Mouse (Mus musculus): ENCODE results near the gene Mmp9. TPM values are rescaled to one million over a fixed set of nuclear protein-coding genes. Genes with fewer than 3 reads are reported as not detected.

Gene Mmp9
- total and polyA plus RNA-seq, 2 experiments from 2014 or later, result 7.1 to 8.8 TPM

DNA sequence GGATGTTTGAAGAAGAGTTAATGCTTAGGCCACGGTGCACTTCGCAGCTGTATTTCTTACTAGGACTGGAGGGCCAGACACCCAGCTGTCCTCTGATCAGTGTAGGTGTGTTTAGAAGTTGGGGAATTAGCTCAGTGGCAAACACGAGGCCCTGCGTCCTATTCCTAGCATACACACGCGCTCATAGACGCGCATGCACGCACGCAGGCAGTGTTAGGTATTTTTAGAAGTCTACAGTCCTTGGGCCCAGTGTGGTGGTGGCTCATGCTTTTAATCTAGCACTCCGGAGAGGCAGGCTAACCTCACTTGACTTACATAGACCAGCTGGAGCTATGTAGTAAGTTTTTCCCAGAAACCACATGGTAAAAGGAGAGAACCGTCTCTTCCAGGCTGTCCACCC, 28.4 kb upstream of the Mmp9 start:
- peak; percentile 43 for DNase-seq (ENCODE audit: low spot score)
- Histone ChIP-seq H3K9ac (replicated peaks; ENCODE audit: low read length) (peak overlapping the region; percentile 84), H3K9me3 (ENCODE audit: low read length) (no peaks in the 10 kb centered on the region), H3K4me3 (ENCODE audit: low read length) (peak overlapping the region; percentile 63), H3K4me2 (ENCODE audit: low read depth, low read length) (peak overlapping the region; percentile 74), H3K36me3 (ENCODE audit: insufficient read depth, low read length) (peaks cover 18% of the 10 kb centered on the region; the same call in 1 of the 2 replicates), H3K4me1 (ENCODE audit: insufficient read depth, low read length) (peaks cover 15% of the 10 kb centered on the region), H3K27ac (peak overlapping the region; percentile 100), H3K27me3 (ENCODE audit: insufficient read depth, low read length) (no peaks in the 10 kb centered on the region)
- peak; percentile 16 for ATAC-seq
- no peak for TF ChIP-seq CTCF (IDR thresholded peaks at IDR 0.05; ENCODE audit: low read depth)
- 16% methylated on average over 12 of the region's 12 CpGs for WGBS

DNA sequence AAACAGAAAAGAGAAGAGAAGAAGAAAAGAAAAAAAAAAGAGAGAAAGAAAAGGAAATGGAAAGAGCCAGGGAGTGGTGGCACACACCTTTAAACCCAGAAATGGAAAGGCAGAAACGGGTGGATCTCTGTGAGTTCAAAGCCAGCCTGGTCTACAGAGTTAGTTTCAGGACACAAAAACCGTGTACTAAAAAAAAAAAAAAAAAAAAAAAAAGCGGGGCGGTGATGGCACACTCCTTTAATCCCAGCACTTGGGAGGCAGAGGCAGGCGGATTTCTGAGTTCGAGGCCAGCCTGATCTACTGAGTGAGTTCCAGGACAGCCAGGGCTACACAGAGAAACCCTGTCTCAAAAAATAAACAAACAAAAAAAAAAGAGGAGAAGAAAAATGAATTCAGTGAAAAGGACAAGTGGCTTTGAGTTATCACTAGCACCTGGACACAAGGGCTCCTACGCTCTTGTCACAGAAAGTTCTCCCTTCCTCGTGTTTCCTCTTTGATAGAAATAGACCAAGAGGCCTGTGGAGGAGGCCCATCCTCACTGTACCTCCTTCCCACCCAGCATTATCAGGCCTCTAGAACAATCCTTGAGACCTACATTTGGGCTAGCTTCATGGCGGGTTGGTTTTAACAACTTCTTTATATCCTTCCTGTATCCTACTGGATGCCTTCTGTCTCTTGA, 27.7 kb upstream of the Mmp9 start:
- Histone ChIP-seq H3K27ac (peak overlapping the region; percentile 100; the same call in 1 of the 2 replicates), H3K9me3 (ENCODE audit: low read length) (no peaks in the 10 kb centered on the region), H3K4me1 (ENCODE audit: insufficient read depth, low read length) (peaks cover 15% of the 10 kb centered on the region), H3K9ac (replicated peaks; ENCODE audit: low read length) (no peak overlapping the region), H3K4me2 (ENCODE audit: low read depth, low read length) (no peak overlapping the region), H3K27me3 (ENCODE audit: insufficient read depth, low read length) (no peaks in the 10 kb centered on the region), H3K36me3 (ENCODE audit: insufficient read depth, low read length) (peaks cover 11% of the 10 kb centered on the region; the same call in 1 of the 2 replicates), H3K4me3 (ENCODE audit: low read length) (no peak overlapping the region)
- no peak for TF ChIP-seq CTCF (IDR thresholded peaks at IDR 0.05; ENCODE audit: low read depth)
- whole genome bisulfite sequencing, result 93% methylated on average over 9 of the region's 9 CpGs
- ATAC-seq (no peak), DNase-seq (ENCODE audit: low spot score) (no peak)

DNA sequence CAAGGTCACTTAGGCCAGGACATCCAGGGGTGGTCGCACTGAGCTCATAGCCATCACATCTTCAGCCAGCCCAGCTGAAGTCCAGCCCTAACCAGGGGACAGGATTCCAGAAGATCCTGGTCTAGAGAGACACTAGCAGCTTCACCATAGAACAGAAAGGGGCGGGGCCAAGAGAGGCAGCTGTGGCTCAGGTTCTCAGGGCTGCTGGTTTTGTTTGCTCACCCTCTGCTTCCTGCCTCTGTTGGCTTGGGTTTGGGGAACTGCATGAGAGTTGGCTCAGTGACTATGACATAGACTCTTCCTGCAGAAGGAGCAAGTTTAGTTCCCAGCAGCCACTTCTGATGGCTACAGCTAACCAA, 27.2 kb upstream of the Mmp9 start:
- WGBS, result 94% methylated on average over 2 of the region's 2 CpGs
- H3K4me1 ChIP-seq (ENCODE audit: insufficient read depth, low read length), result peaks cover 15% of the 10 kb centered on the region
- H3K9ac ChIP-seq (replicated peaks; ENCODE audit: low read length), result no peak overlapping the region
- H3K9me3 ChIP-seq (ENCODE audit: low read length), result no peaks in the 10 kb centered on the region
- H3K36me3 ChIP-seq (ENCODE audit: insufficient read depth, low read length), result peaks cover 5% of the 10 kb centered on the region; the same call in 1 of the 2 replicates
- no peak for DNase-seq (ENCODE audit: low spot score)
- TF ChIP-seq CTCF (IDR thresholded peaks at IDR 0.05; ENCODE audit: low read depth), result no peak
- no peak for ATAC-seq
- no peaks in the 10 kb centered on the region for H3K27me3 ChIP-seq (ENCODE audit: insufficient read depth, low read length)
- H3K4me2 ChIP-seq (ENCODE audit: low read depth, low read length), result no peak overlapping the region
- H3K4me3 ChIP-seq (ENCODE audit: low read length), result no peak overlapping the region
- no peak overlapping the region for H3K27ac ChIP-seq

DNA sequence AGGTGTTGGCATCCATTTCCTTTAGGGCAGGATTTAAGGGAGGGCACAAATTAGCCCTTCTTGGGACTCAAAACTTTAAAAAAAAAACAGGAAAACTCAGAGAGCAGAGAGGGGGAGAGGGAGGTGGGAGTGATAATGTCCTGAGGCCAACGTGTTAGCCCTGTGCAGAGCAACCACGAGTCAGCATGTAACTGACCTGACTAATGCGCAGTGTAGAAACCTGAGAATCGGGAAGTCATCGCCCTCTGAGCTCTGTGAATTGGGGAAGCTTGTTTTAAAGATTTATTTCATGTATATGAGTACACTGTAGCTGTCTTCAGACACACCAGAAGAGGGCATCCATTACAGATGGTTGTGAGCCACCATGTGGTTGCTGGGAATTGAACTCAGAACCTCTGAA, 23.8 kb upstream of the Mmp9 start:
- no peak for ATAC-seq

DNA sequence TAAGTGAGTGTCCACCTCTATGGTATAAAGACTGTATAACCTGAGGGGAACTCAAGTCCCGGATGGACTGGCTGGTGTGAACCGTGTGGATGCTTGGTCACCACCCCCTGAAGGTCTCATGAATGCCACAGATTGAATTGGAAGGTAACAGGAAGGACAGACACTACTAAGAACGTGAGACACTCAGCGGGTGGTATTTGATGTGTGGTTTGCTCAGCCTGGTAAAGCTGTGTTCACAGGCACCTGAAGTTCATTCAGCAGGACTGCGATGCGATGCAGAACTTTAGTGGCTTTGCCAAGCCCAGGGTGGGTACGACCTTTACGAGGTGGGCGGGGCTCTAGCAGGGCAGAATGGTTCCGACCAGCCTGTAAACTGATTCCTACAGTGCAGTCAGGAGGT, 23.2 kb upstream of the Mmp9 start:
- peaks cover 2% of the 10 kb centered on the region; the same call in 1 of the 2 replicates for H3K4me1 ChIP-seq (ENCODE audit: insufficient read depth, low read length)
- H3K4me2 ChIP-seq (ENCODE audit: low read depth, low read length), result no peak overlapping the region
- WGBS, result 63% methylated on average over 10 of the region's 10 CpGs
- no peak overlapping the region for H3K4me3 ChIP-seq (ENCODE audit: low read length)
- no peaks in the 10 kb centered on the region for H3K27me3 ChIP-seq (ENCODE audit: insufficient read depth, low read length)
- H3K9ac ChIP-seq (replicated peaks; ENCODE audit: low read length), result no peak overlapping the region
- ATAC-seq (no peak), DNase-seq (ENCODE audit: low spot score) (no peak)
- H3K27ac ChIP-seq, result no peak overlapping the region
- TF ChIP-seq CTCF (IDR thresholded peaks at IDR 0.05; ENCODE audit: low read depth), result no peak
- no peaks in the 10 kb centered on the region for H3K9me3 ChIP-seq (ENCODE audit: low read length)
- H3K36me3 ChIP-seq (ENCODE audit: insufficient read depth, low read length), result no peaks in the 10 kb centered on the region

More for the DNA sequence above, 23.8 kb upstream of the Mmp9 start:
- H3K4me1 ChIP-seq (ENCODE audit: insufficient read depth, low read length), result peaks cover 5% of the 10 kb centered on the region
- H3K4me3 ChIP-seq (ENCODE audit: low read length), result no peak overlapping the region
- no peak overlapping the region for H3K27ac ChIP-seq
- 86% methylated on average over 5 of the region's 5 CpGs for WGBS
- TF ChIP-seq CTCF (IDR thresholded peaks at IDR 0.05; ENCODE audit: low read depth), result no peak
- no peaks in the 10 kb centered on the region for H3K27me3 ChIP-seq (ENCODE audit: insufficient read depth, low read length)
- H3K9me3 ChIP-seq (ENCODE audit: low read length), result no peaks in the 10 kb centered on the region
- no peak overlapping the region for H3K4me2 ChIP-seq (ENCODE audit: low read depth, low read length)
- no peaks in the 10 kb centered on the region for H3K36me3 ChIP-seq (ENCODE audit: insufficient read depth, low read length)
- H3K9ac ChIP-seq (replicated peaks; ENCODE audit: low read length), result no peak overlapping the region
- no peak for DNase-seq (ENCODE audit: low spot score)

DNA sequence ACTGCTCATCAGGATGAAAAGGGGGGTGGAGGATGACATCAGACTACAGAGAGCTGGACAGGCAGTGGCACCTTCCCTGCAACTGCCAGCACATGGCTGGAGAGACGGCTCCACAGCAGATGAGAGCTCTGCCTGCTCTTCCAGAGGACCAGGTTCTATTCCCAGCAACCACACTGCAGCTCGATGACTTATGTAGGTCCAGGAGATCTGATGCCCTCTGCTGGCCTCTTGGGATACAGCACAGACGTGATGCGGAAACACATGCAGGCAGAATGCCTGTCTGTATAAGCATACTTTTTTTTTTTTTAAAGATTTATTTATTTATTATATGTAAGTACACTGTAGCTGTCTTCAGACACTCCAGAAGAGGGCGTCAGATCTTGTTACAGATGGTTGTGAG, 22.3 kb upstream of the Mmp9 start:
- Histone ChIP-seq H3K9ac (replicated peaks; ENCODE audit: low read length) (no peak overlapping the region), H3K4me3 (ENCODE audit: low read length) (no peak overlapping the region), H3K27me3 (ENCODE audit: insufficient read depth, low read length) (no peaks in the 10 kb centered on the region), H3K9me3 (ENCODE audit: low read length) (no peaks in the 10 kb centered on the region), H3K36me3 (ENCODE audit: insufficient read depth, low read length) (no peaks in the 10 kb centered on the region), H3K4me2 (ENCODE audit: low read depth, low read length) (no peak overlapping the region), H3K27ac (no peak overlapping the region), H3K4me1 (ENCODE audit: insufficient read depth, low read length) (no peaks in the 10 kb centered on the region)
- ATAC-seq, result no peak
- WGBS, result 61% methylated on average over 4 of the region's 5 CpGs
- DNase-seq (ENCODE audit: low spot score), result peak; percentile 63
- TF ChIP-seq CTCF (IDR thresholded peaks at IDR 0.05; ENCODE audit: low read depth), result peak; percentile 63

DNA sequence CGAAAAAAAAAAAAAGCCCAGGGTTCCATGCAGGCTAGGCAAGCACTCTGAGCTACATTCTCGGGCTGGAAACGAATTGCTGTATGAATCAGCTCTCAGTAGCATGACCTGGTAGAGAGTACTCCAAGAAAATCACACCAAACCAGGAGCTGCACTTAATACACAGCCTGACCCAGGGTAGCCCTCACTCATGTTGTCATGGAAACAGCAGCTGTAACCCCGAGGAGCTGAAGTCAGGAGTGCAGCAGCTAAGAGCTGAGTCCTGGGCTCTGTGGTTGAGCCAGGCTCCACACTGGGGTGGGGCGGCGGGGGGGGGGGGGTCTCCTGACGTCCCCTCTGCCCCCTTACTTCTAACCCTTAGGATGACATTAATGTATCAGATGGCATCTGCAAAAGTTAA, 18.6 kb upstream of the Mmp9 start:
- no peaks in the 10 kb centered on the region for H3K27me3 ChIP-seq (ENCODE audit: insufficient read depth, low read length)
- H3K36me3 ChIP-seq (ENCODE audit: insufficient read depth, low read length), result no peaks in the 10 kb centered on the region
- peak; percentile 9 for DNase-seq (ENCODE audit: low spot score)
- ATAC-seq, result no peak; the same call in 1 of the 2 replicates
- no peak for TF ChIP-seq CTCF (IDR thresholded peaks at IDR 0.05; ENCODE audit: low read depth)
- H3K4me1 ChIP-seq (ENCODE audit: insufficient read depth, low read length), result no peaks in the 10 kb centered on the region
- H3K9me3 ChIP-seq (ENCODE audit: low read length), result no peaks in the 10 kb centered on the region
- 53% methylated on average over 7 of the region's 7 CpGs for WGBS
- H3K27ac ChIP-seq, result no peak overlapping the region
- H3K9ac ChIP-seq (replicated peaks; ENCODE audit: low read length), result no peak overlapping the region
- no peak overlapping the region for H3K4me2 ChIP-seq (ENCODE audit: low read depth, low read length)
- H3K4me3 ChIP-seq (ENCODE audit: low read length), result no peak overlapping the region

Measured in hindbrain, postnatal 0 days (tissue).